Mouse (Mus musculus): ENCODE data around the gene B3gnt8. TPM values are rescaled to one million over a fixed set of nuclear protein-coding genes. Genes with fewer than 3 reads are reported as not detected.

B3gnt8 gene
- polyA plus RNA-seq, 1 experiment from 2014 or later: 12.3 TPM

- no peaks in the 10 kb centered on the region for H3K9me3 ChIP-seq
- H3K4me3 ChIP-seq (replicated peaks): no peak overlapping the region
- WGBS: 72% methylated on average over 4 of the region's 4 CpGs
- H3K4me1 ChIP-seq: no peaks in the 10 kb centered on the region
- no peaks in the 10 kb centered on the region for H3K27me3 ChIP-seq (replicated peaks)
- no peak for ATAC-seq (ENCODE audit: insufficient read depth, low FRiP score, low read depth)
- no peak overlapping the region for H3K27ac ChIP-seq
- no peaks in the 10 kb centered on the region for H3K36me3 ChIP-seq
- H3K4me2 ChIP-seq: no peak overlapping the region
- no peak overlapping the region for H3K9ac ChIP-seq
These were observed 19.8 kb upstream of the B3gnt8 start for GRCm38 (mm10) chr7:25606625-25607063.

GRCm38 (mm10) chr7:25607196-25607595 is 19.3 kb upstream of the B3gnt8 start:
- Histone ChIP-seq H3K36me3 (no peaks in the 10 kb centered on the region), H3K4me2 (no peak overlapping the region), H3K27ac (no peak overlapping the region), H3K9ac (no peak overlapping the region), H3K4me1 (no peaks in the 10 kb centered on the region), H3K9me3 (no peaks in the 10 kb centered on the region), H3K4me3 (replicated peaks) (no peak overlapping the region), H3K27me3 (replicated peaks) (no peaks in the 10 kb centered on the region)
- 77% methylated on average over 2 of the region's 2 CpGs for WGBS
- no peak for ATAC-seq (ENCODE audit: insufficient read depth, low FRiP score, low read depth)

GRCm38 (mm10) chr7:25610056-25610455 is 16.4 kb upstream of the B3gnt8 start:
- Histone ChIP-seq H3K27ac (no peak overlapping the region), H3K9ac (no peak overlapping the region), H3K4me2 (no peak overlapping the region), H3K27me3 (replicated peaks) (no peaks in the 10 kb centered on the region), H3K36me3 (no peaks in the 10 kb centered on the region), H3K4me3 (replicated peaks) (no peak overlapping the region), H3K9me3 (no peaks in the 10 kb centered on the region), H3K4me1 (no peaks in the 10 kb centered on the region)
- ATAC-seq (ENCODE audit: insufficient read depth, low FRiP score, low read depth): no peak
- 36% methylated on average over 6 of the region's 6 CpGs for WGBS

DNA sequence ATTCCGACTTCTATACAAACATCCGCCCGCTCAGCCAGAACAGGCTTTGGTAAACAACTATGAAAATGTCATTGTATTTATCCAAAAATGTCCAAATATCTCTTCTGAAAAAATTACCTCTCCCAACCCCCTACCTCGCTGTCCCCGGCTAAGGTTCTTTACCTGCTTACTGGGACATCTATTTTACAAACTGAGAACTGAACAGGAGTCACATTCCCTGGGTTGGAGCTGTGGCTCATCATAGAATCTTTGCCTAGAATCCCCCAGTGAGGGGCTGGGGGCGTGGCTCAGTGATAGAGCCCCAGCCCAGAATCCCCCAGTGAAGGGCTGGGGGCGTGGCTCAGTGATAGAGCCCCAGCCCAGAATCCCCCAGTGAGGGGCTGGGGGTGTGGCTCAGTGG is 15.0 kb upstream of the B3gnt8 start:
- WGBS: 41% methylated on average over 7 of the region's 7 CpGs
- no peaks in the 10 kb centered on the region for H3K4me1 ChIP-seq
- no peak overlapping the region for H3K4me2 ChIP-seq
- no peak for ATAC-seq (ENCODE audit: insufficient read depth, low FRiP score, low read depth)
- H3K27me3 ChIP-seq (replicated peaks): no peaks in the 10 kb centered on the region
- H3K27ac ChIP-seq: no peak overlapping the region
- no peak overlapping the region for H3K9ac ChIP-seq
- no peaks in the 10 kb centered on the region for H3K36me3 ChIP-seq
- no peaks in the 10 kb centered on the region for H3K9me3 ChIP-seq
- no peak overlapping the region for H3K4me3 ChIP-seq (replicated peaks)

- H3K36me3 ChIP-seq: no peaks in the 10 kb centered on the region
- H3K27me3 ChIP-seq (replicated peaks): no peaks in the 10 kb centered on the region
- WGBS: 82% methylated on average over 5 of the region's 5 CpGs
- no peak overlapping the region for H3K4me3 ChIP-seq (replicated peaks)
- ATAC-seq (ENCODE audit: insufficient read depth, low FRiP score, low read depth): no peak
- H3K4me2 ChIP-seq: no peak overlapping the region
- no peaks in the 10 kb centered on the region for H3K9me3 ChIP-seq
- no peak overlapping the region for H3K27ac ChIP-seq
- H3K9ac ChIP-seq: no peak overlapping the region
- no peaks in the 10 kb centered on the region for H3K4me1 ChIP-seq
These were observed 12.4 kb upstream of the B3gnt8 start for GRCm38 (mm10) chr7:25614086-25614485.

DNA sequence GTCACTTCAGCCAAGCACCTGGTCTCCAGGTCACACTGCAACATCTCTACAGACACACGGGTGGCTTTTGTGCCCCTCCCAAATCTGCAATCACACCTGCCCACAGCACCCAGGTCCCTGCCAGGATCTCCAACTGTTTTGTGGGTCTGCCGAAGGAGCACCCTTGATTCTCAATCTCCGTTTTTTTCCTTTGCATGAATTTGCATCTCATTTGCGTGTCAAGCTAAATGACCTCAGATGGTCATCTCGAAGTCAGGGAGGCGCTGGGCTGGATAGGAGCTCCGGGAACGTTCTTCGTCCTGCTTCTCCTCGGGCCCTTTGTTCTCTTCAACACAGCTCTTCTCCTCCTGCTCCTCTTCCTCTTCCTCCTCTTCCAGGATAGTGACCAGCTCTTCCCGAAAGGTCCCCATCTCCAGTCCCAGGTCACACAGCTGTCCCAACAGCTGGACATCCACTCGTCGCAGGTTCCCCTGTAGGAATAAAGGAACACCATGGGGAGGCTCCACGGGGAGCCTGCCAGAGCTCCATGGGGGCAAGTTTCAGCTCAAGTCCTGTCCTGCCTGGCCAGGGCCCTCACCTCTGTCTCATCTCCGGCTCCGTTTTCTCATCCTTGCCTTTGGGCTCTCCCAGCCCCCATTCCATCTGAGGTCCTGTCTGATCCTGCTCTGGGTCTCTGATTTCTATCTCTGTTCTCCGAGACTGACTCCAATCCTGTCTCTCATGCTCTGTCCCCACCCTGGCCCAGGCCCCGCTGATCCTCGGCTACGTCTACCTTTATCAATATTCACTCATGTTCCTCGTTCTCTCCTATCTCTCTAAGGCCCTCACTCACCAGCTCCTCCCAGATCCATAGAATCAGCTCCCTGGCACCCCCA is 11.4 kb upstream of the B3gnt8 start:
- Histone ChIP-seq H3K27ac (no peak overlapping the region), H3K4me1 (peaks cover 7% of the 10 kb centered on the region), H3K9ac (no peak overlapping the region), H3K4me2 (no peak overlapping the region), H3K9me3 (no peaks in the 10 kb centered on the region), H3K36me3 (no peaks in the 10 kb centered on the region), H3K27me3 (replicated peaks) (no peaks in the 10 kb centered on the region), H3K4me3 (replicated peaks) (no peak overlapping the region)
- 66% methylated on average over 21 of the region's 21 CpGs for WGBS
- no peak for ATAC-seq (ENCODE audit: insufficient read depth, low FRiP score, low read depth)

DNA sequence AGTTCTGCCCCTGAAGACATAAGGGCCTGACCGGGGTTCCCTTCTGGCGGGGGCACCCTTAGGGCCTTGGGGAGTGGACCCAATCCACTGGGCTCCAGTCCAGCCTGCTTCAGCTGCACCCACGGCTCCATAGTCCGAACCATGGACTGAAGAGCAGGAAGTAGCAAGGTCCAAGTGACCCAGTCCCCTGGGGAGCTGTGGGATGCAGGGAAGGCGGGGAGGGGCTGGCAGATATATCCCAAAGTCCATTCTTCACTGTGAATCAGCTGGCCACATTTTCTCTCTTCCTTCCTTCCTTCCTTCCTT is 10.8 kb upstream of the B3gnt8 start, which contains the start of gene Erich4:
Erich4 (minus strand) TSS at position 187 of the 306 bp plus-strand sequence.
- no peak within 1 kb of the TSS for H3K9ac ChIP-seq
- WGBS: 82% methylated on average over 5 of the region's 5 CpGs
- H3K27ac ChIP-seq: no peak within 1 kb of the TSS
- H3K4me2 ChIP-seq: no peak within 1 kb of the TSS
- H3K4me3 ChIP-seq (replicated peaks): no peak within 1 kb of the TSS
- H3K9me3 ChIP-seq: no peaks in the 10 kb centered on the region
- no peak for ATAC-seq (ENCODE audit: insufficient read depth, low FRiP score, low read depth)
- no peaks in the 10 kb centered on the region for H3K36me3 ChIP-seq
- no peaks in the 10 kb centered on the region for H3K27me3 ChIP-seq (replicated peaks)
- peaks cover 9% of the 10 kb centered on the region for H3K4me1 ChIP-seq

DNA sequence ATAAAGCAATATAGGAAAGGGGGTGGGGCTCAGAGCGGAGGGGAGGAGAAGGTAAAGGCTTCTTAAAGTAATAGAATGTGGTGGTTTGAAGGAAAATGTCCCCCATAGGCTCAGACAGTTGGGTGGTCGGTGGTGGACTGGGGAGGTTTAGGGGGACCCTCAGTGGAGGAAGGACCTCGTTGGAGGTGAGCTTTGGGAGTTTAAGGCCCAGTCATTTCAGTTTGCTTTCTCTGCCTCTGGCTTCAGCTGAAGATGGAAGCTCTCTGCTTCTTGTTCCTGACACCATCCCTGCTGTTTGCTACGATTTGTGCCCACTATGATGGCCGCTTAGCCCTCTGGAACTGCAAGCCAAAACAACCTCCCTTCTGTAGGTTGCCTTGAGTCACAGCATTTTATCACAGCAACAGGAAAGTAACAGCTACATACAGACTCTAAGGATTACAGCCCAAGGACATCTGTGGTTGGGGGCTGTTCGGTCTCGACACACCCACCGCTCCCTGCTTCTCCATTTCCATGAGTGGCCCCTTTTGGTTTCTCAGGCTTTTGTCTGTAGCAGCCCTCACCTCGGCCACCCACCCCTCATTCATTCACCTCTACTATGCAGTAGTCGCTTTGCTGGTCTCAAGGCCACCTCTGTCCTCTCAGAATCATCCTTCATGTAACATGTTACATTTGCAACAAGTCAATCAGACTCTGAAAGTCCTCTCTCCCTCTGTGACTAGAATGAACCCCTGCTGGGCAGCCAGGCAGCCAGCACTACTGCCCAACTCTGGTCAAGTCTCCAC is 8.9 kb upstream of the B3gnt8 start:
- H3K9ac ChIP-seq: no peak overlapping the region
- WGBS: 79% methylated on average over 10 of the region's 10 CpGs
- H3K4me3 ChIP-seq (replicated peaks): no peak overlapping the region
- H3K9me3 ChIP-seq: no peaks in the 10 kb centered on the region
- peaks cover 9% of the 10 kb centered on the region for H3K4me1 ChIP-seq
- H3K36me3 ChIP-seq: peaks cover 10% of the 10 kb centered on the region; the same call in 1 of the 2 replicates
- no peak overlapping the region for H3K4me2 ChIP-seq
- no peak overlapping the region for H3K27ac ChIP-seq
- H3K27me3 ChIP-seq (replicated peaks): no peaks in the 10 kb centered on the region
- no peak for ATAC-seq (ENCODE audit: insufficient read depth, low FRiP score, low read depth)

- under 1% methylated on average over 53 of the region's 53 CpGs for WGBS
- H3K27ac ChIP-seq: 0 out of 2 replicates have a peak within 1 kb of the TSS, but pooled peaks have one; percentile 9
- ATAC-seq (ENCODE audit: insufficient read depth, low FRiP score, low read depth): peak; percentile 95
These were observed 7.4 kb upstream of the B3gnt8 start, which contains the start of gene Dmac2 for GRCm38 (mm10) chr7:25618865-25619721. Gene Dmac2, plus strand, starts transcription at chr7:25619414.

GRCm38 (mm10) chr7:25619722-25619991 is 6.8 kb upstream of the B3gnt8 start:
- H3K27ac ChIP-seq: 0 out of 2 replicates have a peak overlapping the region, but pooled peaks have one; percentile 9
- 24% methylated on average over 5 of the region's 5 CpGs for WGBS

More at GRCm38 (mm10) chr7:25618865-25619721, 7.4 kb upstream of the B3gnt8 start, which contains the start of gene Dmac2:
- Histone ChIP-seq H3K4me2 (peak within 1 kb of the TSS; percentile 75), H3K4me1 (peaks cover 9% of the 10 kb centered on the region), H3K27me3 (replicated peaks) (no peaks in the 10 kb centered on the region), H3K9me3 (no peaks in the 10 kb centered on the region), H3K4me3 (replicated peaks) (peak within 1 kb of the TSS; percentile 59), H3K36me3 (peaks cover 10% of the 10 kb centered on the region; the same call in 1 of the 2 replicates), H3K9ac (peak within 1 kb of the TSS; percentile 45; the same call in 1 of the 2 replicates)

GRCm38 (mm10) chr7:25620101-25620500 is 6.4 kb upstream of the B3gnt8 start:
- Histone ChIP-seq H3K36me3 (peaks cover 10% of the 10 kb centered on the region; the same call in 1 of the 2 replicates), H3K4me3 (replicated peaks) (peak overlapping the region; percentile 59), H3K4me2 (peak overlapping the region; percentile 75), H3K27me3 (replicated peaks) (no peaks in the 10 kb centered on the region), H3K9me3 (no peaks in the 10 kb centered on the region), H3K9ac (no peak overlapping the region), H3K4me1 (peaks cover 9% of the 10 kb centered on the region), H3K27ac (no peak overlapping the region)
- 85% methylated on average over 5 of the region's 5 CpGs for WGBS
- no peak for ATAC-seq (ENCODE audit: insufficient read depth, low FRiP score, low read depth)

More at GRCm38 (mm10) chr7:25619722-25619991, 6.8 kb upstream of the B3gnt8 start:
- Histone ChIP-seq H3K36me3 (peaks cover 10% of the 10 kb centered on the region; the same call in 1 of the 2 replicates), H3K4me2 (peak overlapping the region; percentile 75), H3K4me3 (replicated peaks) (peak overlapping the region; percentile 59), H3K4me1 (peaks cover 9% of the 10 kb centered on the region), H3K9ac (peak overlapping the region; percentile 45; the same call in 1 of the 2 replicates), H3K9me3 (no peaks in the 10 kb centered on the region), H3K27me3 (replicated peaks) (no peaks in the 10 kb centered on the region)
- no peak for ATAC-seq (ENCODE audit: insufficient read depth, low FRiP score, low read depth)

Measured in stomach, embryonic 15.5 days (tissue).